11 mouse cellular contexts compared by ENCODE assay signal in genomic region chr5:65525674-65526443, GRCm38 (mm10). TPM values are rescaled to one million over a fixed set of nuclear protein-coding genes. Genes with fewer than 3 reads are reported as not detected.
A peak's percentile ranks its signal among the peaks of the same experiment; 100 is the strongest.
DNase-seq lines count a peak whose midpoint lies in the region; ATAC-seq and TF ChIP-seq lines count a peak whose summit lies in the region.
"Had no signal": no experiment of that assay in that cellular context is flagged by ENCODE, and none has a peak within 500 bp of the region (broad histone marks: within the 10 kb centered on the region; RNA-seq: fewer than 3 reads in every experiment).

No protein-coding gene starts in this region.

- H3K4me1 ChIP-seq in cerebellum, adult 2 months (ENCODE audit: control insufficient read depth, insufficient read depth, low read length), result no peaks in the 10 kb centered on the region
- H3K4me1 ChIP-seq in liver, adult 2 months (ENCODE audit: control insufficient read depth, insufficient read depth, low read length), result no peaks in the 10 kb centered on the region
- H3K4me1 ChIP-seq in MEL (ENCODE audit: control insufficient read depth in 1 of 2, insufficient read depth in 2 of 2, low read length in 2 of 2), result peaks cover 5 to 9% of the 10 kb centered on the region in 2 experiments
- H3K4me1 ChIP-seq in lung, postnatal 0 days (ENCODE audit: insufficient read depth, low read depth, low read length), result no peaks in the 10 kb centered on the region

- no peaks in the 10 kb centered on the region for H3K79me2 ChIP-seq in liver, adult 2 months (ENCODE audit: control insufficient read depth, insufficient read depth, low read length)
- H3K79me2 ChIP-seq in MEL (ENCODE audit: control insufficient read depth, insufficient read depth, low read length, poor library complexity), result no peaks in the 10 kb centered on the region

- no peak overlapping the region for H3K4me3 ChIP-seq in cerebellum, adult 2 months (replicated peaks; ENCODE audit: insufficient read depth, low read depth, low read length)
- H3K4me3 ChIP-seq in liver, adult 2 months (ENCODE audit: insufficient read depth, low read depth, low read length), result no peak overlapping the region
- H3K4me3 ChIP-seq in MEL (ENCODE audit: control insufficient read depth in 1 of 2, insufficient read depth in 1 of 2, low read depth in 2 of 2, low read length in 2 of 2), result no peak overlapping the region
- no peak overlapping the region for H3K4me3 ChIP-seq in lung, postnatal 0 days (ENCODE audit: low read depth, low read length)

- no peak; the same call in 1 of the 2 replicates for TF ChIP-seq RAD21 in MEL (IDR thresholded peaks at IDR 0.05; ENCODE audit: low read depth, low read length)

- TF ChIP-seq CTCF in cerebellum, adult 2 months (IDR thresholded peaks at IDR 0.05; ENCODE audit: borderline replicate concordance, insufficient read depth, low read depth, low read length), result peak; percentile 43; the same call in 1 of the 2 replicates
- TF ChIP-seq CTCF in liver, adult 2 months (IDR thresholded peaks at IDR 0.05; ENCODE audit: low read depth, low read length), result peak; percentile 32; the same call in 1 of the 2 replicates
- 0 out of 6 replicates have a peak, but pooled peaks of 1 of the 3 experiments have one; percentile 5 for TF ChIP-seq CTCF in MEL (IDR thresholded peaks at IDR 0.05 in 2 of 3, conservative IDR thresholded peaks at IDR 0.05 in 1 of 3; ENCODE audit: control insufficient read depth in 1 of 3, insufficient read depth in 1 of 3, low read depth in 2 of 3, low read length in 3 of 3, poor library complexity in 1 of 3, severe bottlenecking in 1 of 3)
- peak; percentile 61 for TF ChIP-seq CTCF in lung, postnatal 0 days (IDR thresholded peaks at IDR 0.05)

- no peaks in the 10 kb centered on the region for H3K27me3 ChIP-seq in cerebellum, adult 2 months (ENCODE audit: control insufficient read depth, insufficient read depth, low read length)
- no peaks in the 10 kb centered on the region for H3K27me3 ChIP-seq in liver, adult 2 months (ENCODE audit: control insufficient read depth, insufficient read depth, low read length)
- H3K27me3 ChIP-seq in MEL (ENCODE audit: control insufficient read depth in 1 of 2, insufficient read depth in 2 of 2, low read length in 2 of 2), result no peaks in the 10 kb centered on the region
- no peaks in the 10 kb centered on the region for H3K27me3 ChIP-seq in lung, postnatal 0 days (replicated peaks; ENCODE audit: insufficient read depth, low read length)

- no peak overlapping the region for H3K27ac ChIP-seq in cerebellum, adult 2 months (ENCODE audit: insufficient read depth, low read length)
- H3K27ac ChIP-seq in liver, adult 2 months (replicated peaks; ENCODE audit: insufficient read depth, low read depth, low read length), result no peak overlapping the region
- no peak overlapping the region for H3K27ac ChIP-seq in MEL (ENCODE audit: control insufficient read depth, low read depth, low read length)
- no peak overlapping the region for H3K27ac ChIP-seq in lung, postnatal 0 days (ENCODE audit: low read length)

- no peak for TF ChIP-seq EP300 in MEL (IDR thresholded peaks at IDR 0.05; ENCODE audit: low read depth in 1 of 2, low read length in 2 of 2)
- no peak for TF ChIP-seq EP300 in lung, postnatal 0 days (IDR thresholded peaks at IDR 0.05)

- H3K9ac ChIP-seq in liver, adult 2 months (ENCODE audit: low read depth, low read length), result no peak overlapping the region
- H3K9ac ChIP-seq in MEL (ENCODE audit: control insufficient read depth, low read depth, low read length, poor library complexity, severe bottlenecking), result no peak overlapping the region
- no peak overlapping the region for H3K9ac ChIP-seq in lung, postnatal 0 days (replicated peaks; ENCODE audit: low read depth)

- no peak overlapping the region for H3K4me2 ChIP-seq in lung, postnatal 0 days (replicated peaks; ENCODE audit: low read depth, low read length)

- ATAC-seq in lung, postnatal 0 days, result no peak

- H3K9me3 ChIP-seq in MEL (replicated peaks; ENCODE audit: insufficient read depth, low read length), result no peaks in the 10 kb centered on the region
- H3K9me3 ChIP-seq in lung, postnatal 0 days (ENCODE audit: low read length), result no peaks in the 10 kb centered on the region

- 25% methylated on average over 8 of the region's 8 CpGs for WGBS in cerebellum, adult 2 months
- 46% methylated on average over 8 of the region's 8 CpGs for WGBS in liver, adult 2 months
- 24% methylated on average over 8 of the region's 8 CpGs for WGBS in lung, postnatal 0 days

- H3K36me3 ChIP-seq in liver, adult 2 months (ENCODE audit: control insufficient read depth, insufficient read depth, low read length), result no peaks in the 10 kb centered on the region
- H3K36me3 ChIP-seq in MEL (ENCODE audit: control insufficient read depth in 1 of 2, insufficient read depth in 2 of 2, low read length in 2 of 2), result peaks cover 0 to 11% of the 10 kb centered on the region in 2 experiments; a peak in 2 of 4 replicates
- no peaks in the 10 kb centered on the region for H3K36me3 ChIP-seq in lung, postnatal 0 days (ENCODE audit: insufficient read depth, low read length)

- peak in 1 of 2 experiments; percentile 24 for DNase-seq in cerebellum, adult 2 months
- no peak for DNase-seq in cerebellum, adult 11-12 months
- DNase-seq in liver, adult 2 months (ENCODE audit: extremely low read depth, low read depth, low spot score), result no peak
- no peak for DNase-seq in liver
- DNase-seq in MEL (ENCODE audit: low read depth, low spot score), result no peak
- DNase-seq in lung, postnatal 0 days (ENCODE audit: low spot score), result no peak
- no peak for DNase-seq in frontal cortex, adult 2 months (ENCODE audit: extremely low spot score in 1 of 2, low spot score in 1 of 2)
- no peak for DNase-seq in layer of hippocampus, adult 11-12 months (ENCODE audit: low spot score)
- DNase-seq: cerebellum, adult 8-10 months; gastrocnemius, postnatal 10 days had no signal

- TF ChIP-seq POLR2A in cerebellum, adult 2 months (IDR thresholded peaks at IDR 0.05; ENCODE audit: borderline replicate concordance, insufficient read depth, low read length), result no peak
- no peak for TF ChIP-seq POLR2A in liver, adult 2 months (IDR thresholded peaks at IDR 0.05; ENCODE audit: extremely low read depth, insufficient read depth, low read length)
- TF ChIP-seq POLR2A in MEL (IDR thresholded peaks at IDR 0.05; ENCODE audit: control insufficient read depth in 1 of 2, insufficient read depth in 1 of 2, low read depth in 1 of 2, low read length in 2 of 2, poor library complexity in 1 of 2), result no peak

TF ChIP-seq in MEL, 35 proteins besides CTCF, POLR2A, EP300 and RAD21:
- TF ChIP-seq SMC3 (IDR thresholded peaks at IDR 0.05; ENCODE audit: low read depth, low read length), result peak; percentile 18; the same call in 1 of the 2 replicates
- no peak for TF ChIP-seq MAZ (IDR thresholded peaks at IDR 0.05; ENCODE audit: low read depth, low read length)
TF ChIP-seq in MEL: peak in this region for 1.

RNA-seq across cellular contexts. Expression of gene Smim14, which starts 11.1 kb away (rescaled TPM):
- polyA plus RNA-seq in cerebellum, adult 2 months (2012; rRNA removed), result 132 and 147 TPM in 2 replicates
- 60.5 and 66.9 TPM in 2 replicates for total RNA-seq in liver, adult 2 months (2014; rRNA removed)
- polyA plus RNA-seq in liver, adult 2 months (2012; rRNA removed), result 66.6 and 72.3 TPM in 2 replicates
- 17.9 and 18.8 TPM in 2 replicates for total RNA-seq in MEL (2012; rRNA removed)
- 10 to 100 TPM in 1 of 2 experiments, not detected in 1; 29.8 TPM for polyA plus RNA-seq in MEL (2012; ENCODE audit: insufficient read depth in 1 of 2, insufficient read length in 2 of 2, low read depth in 1 of 2, low replicate concordance in 2 of 2, missing spikeins in 1 of 2)
- polyA plus RNA-seq in lung, postnatal 0 days (2015; fragmentation: Nextera tagmentation; extraction: Ambion mirVana), result 249 and 251 TPM in 2 replicates
- 148 and 181 TPM in 2 replicates for polyA plus RNA-seq in frontal cortex, adult 2 months (2012; rRNA removed)

RNA-seq across cellular contexts. Expression of gene Ube2k, which starts 11.2 kb away (rescaled TPM):
- polyA plus RNA-seq in cerebellum, adult 2 months (2012; rRNA removed), result 99.9 and 110 TPM in 2 replicates
- 14.0 and 16.2 TPM in 2 replicates for total RNA-seq in liver, adult 2 months (2014; rRNA removed)
- 19.0 and 20.7 TPM in 2 replicates for polyA plus RNA-seq in liver, adult 2 months (2012; rRNA removed)
- 52.9 and 65.5 TPM in 2 replicates for total RNA-seq in MEL (2012; rRNA removed)
- 100 to 1,000 TPM in 1 of 2 experiments, not detected in 1; 231 TPM for polyA plus RNA-seq in MEL (2012; ENCODE audit: insufficient read depth in 1 of 2, insufficient read length in 2 of 2, low read depth in 1 of 2, low replicate concordance in 2 of 2, missing spikeins in 1 of 2)
- polyA plus RNA-seq in lung, postnatal 0 days (2015; fragmentation: Nextera tagmentation; extraction: Ambion mirVana), result 99.8 and 102 TPM in 2 replicates
- polyA plus RNA-seq in frontal cortex, adult 2 months (2012; rRNA removed), result 113 and 114 TPM in 2 replicates

RNA-seq across cellular contexts. Expression of gene Gm43552, which starts 33.2 kb away (rescaled TPM):
- 0.86 TPM in 1 of 2 replicates, not detected in the other for polyA plus RNA-seq in cerebellum, adult 2 months (2012; rRNA removed)
- not detected in 2 replicates for total RNA-seq in liver, adult 2 months (2014; rRNA removed)
- 14.5 and 16.3 TPM in 2 replicates for polyA plus RNA-seq in liver, adult 2 months (2012; rRNA removed)
- total RNA-seq in MEL (2012; rRNA removed), result not detected in 2 replicates
- 1 to 10 TPM in 1 of 2 experiments, not detected in 1; 1.7 TPM for polyA plus RNA-seq in MEL (2012; ENCODE audit: insufficient read depth in 1 of 2, insufficient read length in 2 of 2, low read depth in 1 of 2, low replicate concordance in 2 of 2, missing spikeins in 1 of 2)
- polyA plus RNA-seq in lung, postnatal 0 days (2015; fragmentation: Nextera tagmentation; extraction: Ambion mirVana), result not detected in 2 replicates
- not detected in 2 replicates for polyA plus RNA-seq in frontal cortex, adult 2 months (2012; rRNA removed)
- total RNA-seq: megakaryocyte-erythroid progenitor cell, adult 5-6 weeks had no signal
